Mouse (Mus musculus) liver, adult 2 months (tissue): ENCODE data around the gene Olfm2.

Source experiments
- CTCF ChIP-seq: fragments of 200-500 bp; IDR thresholded peaks from 2 replicates; pipeline ENCODE4 v1.5.1; 2011; ENCODE audit warnings: low read depth, low read length, control low read depth
- POLR2A ChIP-seq: fragments of 200-500 bp; IDR thresholded peaks from 2 replicates; pipeline ENCODE4 v1.6.1; 2011; ENCODE audit warnings: low read length, control low read depth; ENCODE audit not compliant: insufficient read depth; ENCODE audit errors: extremely low read depth

DNA sequence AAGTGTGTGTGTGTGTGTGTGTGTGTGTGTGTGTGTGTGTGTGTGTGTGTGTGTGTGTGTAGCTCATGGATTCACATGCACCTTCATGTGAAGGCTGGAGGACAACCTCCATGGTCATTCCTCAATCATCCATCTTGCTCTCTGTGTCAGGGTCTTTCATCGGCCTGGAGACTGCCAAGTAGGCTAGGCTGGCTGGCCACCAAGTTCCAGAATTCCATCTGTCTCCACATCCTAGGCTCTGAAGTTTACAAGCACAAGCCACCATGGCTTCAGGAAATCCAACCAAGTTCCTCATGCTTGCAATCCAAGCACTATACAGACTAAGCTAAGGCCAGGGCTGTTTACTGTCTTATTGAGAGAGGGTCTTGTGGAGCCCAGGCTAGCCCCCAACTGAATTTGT is 16.9 kb upstream of the Olfm2 start:
- TF ChIP-seq POLR2A (no peak), CTCF (no peak)
